8 mouse cellular contexts compared by ENCODE assay signal in the genomic region with DNA sequence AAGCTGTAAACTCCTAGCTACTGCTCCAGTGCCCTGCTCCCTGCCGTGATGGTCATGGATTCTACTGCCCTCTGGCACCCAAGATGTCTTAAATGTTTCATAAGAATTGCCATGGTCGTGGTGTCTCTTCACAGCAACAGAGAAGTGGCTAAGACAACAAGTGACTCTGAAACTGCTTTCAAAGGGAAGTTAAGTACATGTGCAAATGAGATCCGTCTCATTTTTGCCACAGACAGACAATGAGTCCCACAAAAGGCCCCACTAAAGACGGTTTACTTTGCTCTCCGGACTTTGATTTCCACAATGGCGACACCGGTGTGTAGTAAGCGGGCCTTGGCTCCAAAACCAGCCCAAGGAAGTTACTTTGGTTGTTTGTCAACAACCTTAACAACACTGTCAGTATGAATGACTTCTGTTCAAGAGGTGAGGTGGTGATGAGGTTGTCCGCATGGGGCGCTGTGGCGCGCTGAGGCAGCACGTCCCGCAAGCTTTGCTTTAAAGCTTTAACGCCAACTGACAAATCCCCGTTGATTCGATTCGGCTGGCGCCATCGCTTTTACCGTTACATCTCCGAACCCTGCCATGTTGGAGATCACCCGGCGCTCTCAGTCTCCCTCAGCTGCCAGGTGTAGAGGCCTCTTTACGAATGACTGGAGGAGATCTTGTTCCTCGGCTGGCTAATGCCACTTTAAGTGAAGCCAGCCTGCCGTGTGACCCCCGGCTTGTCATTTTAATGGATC.
DNase-seq lines count a peak whose midpoint lies in the region; ATAC-seq and TF ChIP-seq lines count a peak whose summit lies in the region.

No protein-coding gene starts in this region.

- TF ChIP-seq EP300 in lung, postnatal 0 days (IDR thresholded peaks at IDR 0.05) = no peak

- no peaks in the 10 kb centered on the region for H3K27me3 ChIP-seq in hindbrain, embryonic 13.5 days
- H3K27me3 ChIP-seq in lung, postnatal 0 days (replicated peaks; ENCODE audit: insufficient read depth, low read length) = no peaks in the 10 kb centered on the region

- ATAC-seq in hindbrain, embryonic 13.5 days (ENCODE audit: low FRiP score) = 0 out of 2 replicates have a peak, but pooled peaks have one; percentile 32
- no peak for ATAC-seq in lung, postnatal 0 days

- H3K4me3 ChIP-seq in hindbrain, embryonic 13.5 days = peak overlapping the region; percentile 44
- peak overlapping the region; percentile 33 for H3K4me3 ChIP-seq in lung, postnatal 0 days (ENCODE audit: low read depth, low read length)

- H3K4me1 ChIP-seq in hindbrain, embryonic 13.5 days (replicated peaks) = peaks cover 8% of the 10 kb centered on the region; the same call in 1 of the 2 replicates
- H3K4me1 ChIP-seq in lung, postnatal 0 days (ENCODE audit: insufficient read depth, low read depth, low read length) = peaks cover 3% of the 10 kb centered on the region; the same call in 1 of the 2 replicates

- no peaks in the 10 kb centered on the region for H3K9me3 ChIP-seq in hindbrain, embryonic 13.5 days
- H3K9me3 ChIP-seq in lung, postnatal 0 days (ENCODE audit: low read length) = no peaks in the 10 kb centered on the region

- TF ChIP-seq CTCF in lung, postnatal 0 days (IDR thresholded peaks at IDR 0.05) = peak; percentile 85

- peak overlapping the region; percentile 76 for H3K9ac ChIP-seq in hindbrain, embryonic 13.5 days
- no peak overlapping the region for H3K9ac ChIP-seq in lung, postnatal 0 days (replicated peaks; ENCODE audit: low read depth)

- H3K27ac ChIP-seq in hindbrain, embryonic 13.5 days = peak overlapping the region; percentile 81
- no peak overlapping the region for H3K27ac ChIP-seq in lung, postnatal 0 days (ENCODE audit: low read length)

- WGBS in hindbrain, embryonic 13.5 days = 4% methylated on average over 28 of the region's 28 CpGs
- WGBS in lung, postnatal 0 days = 4% methylated on average over 28 of the region's 28 CpGs

- DNase-seq in Muller cell, postnatal 12 days (ENCODE audit: inconsistent ontology term) = peak; percentile 49
- DNase-seq in cerebellum, postnatal 10 days = peak; percentile 92 to 93
- DNase-seq in frontal cortex, postnatal 10 days (ENCODE audit: low spot score in 2 of 2) = peak; percentile 31 to 66
- peak; percentile 73 to 78 for DNase-seq in layer of hippocampus, postnatal 14 days (ENCODE audit: low spot score in 2 of 2)
- peak; percentile 67 for DNase-seq in lung, postnatal 0 days (ENCODE audit: low spot score)
- DNase-seq in retina, embryonic 14.5 days (ENCODE audit: low spot score) = peak; percentile 86
- peak; percentile 89 for DNase-seq in thymus, postnatal 4 days

- H3K36me3 ChIP-seq in hindbrain, embryonic 13.5 days = no peaks in the 10 kb centered on the region
- no peaks in the 10 kb centered on the region for H3K36me3 ChIP-seq in lung, postnatal 0 days (ENCODE audit: insufficient read depth, low read length)

- H3K4me2 ChIP-seq in hindbrain, embryonic 13.5 days = peak overlapping the region; percentile 66
- H3K4me2 ChIP-seq in lung, postnatal 0 days (replicated peaks; ENCODE audit: low read depth, low read length) = peak overlapping the region; percentile 61
